Mouse (Mus musculus) ES-E14 (cell line): ENCODE data around the gene Nf2.

Source experiments
- CHD2 ChIP-seq: IDR thresholded peaks from 2 replicates; pipeline ENCODE4 v1.6.1; 2014; ENCODE audit warnings: mild to moderate bottlenecking, low read depth, low read length, inconsistent platforms
- HCFC1 ChIP-seq: IDR thresholded peaks from 2 replicates; pipeline ENCODE4 v1.6.1; 2012; ENCODE audit warnings: low read length, inconsistent platforms, borderline replicate concordance; ENCODE audit not compliant: insufficient read depth
- ZC3H11A ChIP-seq: IDR thresholded peaks from 2 replicates; pipeline ENCODE4 v1.6.1; 2012; ENCODE audit warnings: low read depth, mild to moderate bottlenecking, inconsistent platforms, low read length, borderline replicate concordance
- ZNF384 ChIP-seq: IDR thresholded peaks from 2 replicates; pipeline ENCODE4 v1.6.1; 2012; ENCODE audit warnings: low read depth, low read length, inconsistent platforms

DNA sequence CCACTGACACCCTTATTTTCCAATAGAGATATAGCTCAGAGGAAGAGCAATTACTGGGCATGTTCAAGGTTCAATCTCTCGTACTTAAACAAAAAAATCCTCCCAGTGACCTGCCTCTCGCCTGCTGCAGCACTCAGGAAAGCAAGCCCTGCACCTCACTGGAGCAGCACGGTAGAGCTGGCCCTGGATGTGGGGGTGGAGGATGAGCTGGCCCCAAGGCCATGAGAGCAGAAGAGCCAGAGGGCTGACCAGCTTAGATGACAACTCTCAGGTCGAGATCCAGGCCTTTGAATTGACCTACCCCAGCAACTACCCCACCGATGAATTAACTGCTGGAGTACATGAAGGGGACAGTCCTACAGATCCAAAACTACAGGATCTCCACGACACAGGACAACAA is 13.9 kb downstream of the Nf2 start:
- no peak for TF ChIP-seq CHD2
- no peak for TF ChIP-seq ZC3H11A
- TF ChIP-seq HCFC1: no peak
- TF ChIP-seq ZNF384: no peak
